Mouse (Mus musculus): ENCODE data around the gene Kcnj10.
A peak's percentile ranks its signal among the peaks of the same experiment; 100 is the strongest.

Gene Kcnj10

DNA sequence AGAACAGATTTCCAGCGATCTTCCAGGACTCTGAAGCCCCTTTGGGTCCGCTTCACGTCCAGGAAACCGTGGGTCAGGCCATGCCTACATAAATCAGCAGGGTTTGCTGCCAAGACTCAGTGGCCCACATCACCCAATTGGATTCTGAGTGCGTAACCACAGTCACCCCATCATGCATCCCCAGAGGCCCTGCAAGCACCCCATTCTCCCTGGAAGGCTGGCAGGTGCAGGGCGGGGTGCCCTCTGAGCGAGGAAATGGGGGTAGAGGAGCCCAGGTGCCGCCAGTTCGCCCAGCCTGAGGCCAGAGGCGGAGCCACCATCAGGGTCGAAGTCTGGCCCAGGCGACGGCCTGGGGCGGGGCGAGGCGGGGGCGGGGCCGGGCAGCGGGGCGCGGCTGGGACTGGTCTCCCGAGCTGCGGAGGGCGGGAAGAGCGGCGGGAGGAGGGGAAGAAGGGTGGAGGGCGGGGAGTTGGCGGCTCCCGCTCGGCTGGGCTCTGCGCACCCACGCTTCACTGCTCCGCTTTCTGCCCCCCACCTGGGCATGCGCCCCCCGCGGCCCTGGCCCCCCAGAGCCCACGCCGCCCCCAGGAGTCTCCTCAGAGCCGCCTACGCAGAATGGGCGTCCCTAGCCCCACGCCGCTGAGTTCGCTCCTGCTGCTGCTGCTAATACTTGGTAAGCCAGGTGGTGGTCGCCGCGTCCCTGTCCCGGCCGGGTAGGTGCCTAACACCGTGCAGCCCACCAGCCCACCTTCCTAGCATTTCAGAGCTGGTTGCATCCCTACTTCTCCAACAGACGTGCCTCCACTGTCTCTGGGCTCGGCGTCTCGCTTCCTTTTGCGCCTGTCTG is 28.9 kb upstream of the Kcnj10 start:
- peak; percentile 80 for DNase-seq (ENCODE audit: low spot score)

DNA sequence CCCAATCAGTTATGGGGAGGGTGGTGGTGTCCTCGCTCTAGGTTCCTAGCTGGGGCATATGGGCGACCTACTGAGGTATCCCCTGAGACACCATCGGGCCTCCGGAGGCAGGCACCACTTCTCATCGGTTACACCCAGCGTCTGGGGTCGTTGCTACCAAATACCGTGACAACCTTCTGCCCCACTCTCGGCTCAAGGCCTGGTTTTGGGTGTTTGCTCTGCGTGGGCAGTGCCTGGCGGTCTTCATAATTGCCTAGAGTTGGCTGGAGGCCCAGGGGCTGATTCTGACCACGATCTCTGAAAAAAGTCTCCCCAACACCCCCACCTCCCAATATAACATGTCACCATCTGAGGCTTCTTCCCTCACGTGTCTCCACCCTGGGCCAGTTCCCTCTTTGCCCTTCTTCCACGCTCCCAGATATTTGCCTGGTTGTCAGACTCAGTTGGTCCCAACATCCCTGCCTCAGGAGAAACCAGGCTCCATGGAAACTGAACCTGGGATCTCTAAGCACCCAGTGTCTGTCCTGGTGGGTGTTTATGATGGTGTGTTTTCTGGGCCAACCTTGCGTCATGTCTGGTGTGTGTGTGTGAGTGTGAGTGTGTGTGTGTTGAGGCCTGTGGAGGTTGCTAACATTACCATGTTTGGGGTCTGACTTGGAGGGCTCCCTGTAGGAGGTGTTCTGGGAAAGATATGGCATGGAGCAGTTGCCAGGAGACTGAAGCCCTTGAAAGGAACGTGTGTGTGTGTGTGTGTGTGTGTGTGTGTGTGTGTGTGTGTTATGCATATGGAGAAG is 28.0 kb upstream of the Kcnj10 start:
- no peak for DNase-seq (ENCODE audit: low spot score)

DNA sequence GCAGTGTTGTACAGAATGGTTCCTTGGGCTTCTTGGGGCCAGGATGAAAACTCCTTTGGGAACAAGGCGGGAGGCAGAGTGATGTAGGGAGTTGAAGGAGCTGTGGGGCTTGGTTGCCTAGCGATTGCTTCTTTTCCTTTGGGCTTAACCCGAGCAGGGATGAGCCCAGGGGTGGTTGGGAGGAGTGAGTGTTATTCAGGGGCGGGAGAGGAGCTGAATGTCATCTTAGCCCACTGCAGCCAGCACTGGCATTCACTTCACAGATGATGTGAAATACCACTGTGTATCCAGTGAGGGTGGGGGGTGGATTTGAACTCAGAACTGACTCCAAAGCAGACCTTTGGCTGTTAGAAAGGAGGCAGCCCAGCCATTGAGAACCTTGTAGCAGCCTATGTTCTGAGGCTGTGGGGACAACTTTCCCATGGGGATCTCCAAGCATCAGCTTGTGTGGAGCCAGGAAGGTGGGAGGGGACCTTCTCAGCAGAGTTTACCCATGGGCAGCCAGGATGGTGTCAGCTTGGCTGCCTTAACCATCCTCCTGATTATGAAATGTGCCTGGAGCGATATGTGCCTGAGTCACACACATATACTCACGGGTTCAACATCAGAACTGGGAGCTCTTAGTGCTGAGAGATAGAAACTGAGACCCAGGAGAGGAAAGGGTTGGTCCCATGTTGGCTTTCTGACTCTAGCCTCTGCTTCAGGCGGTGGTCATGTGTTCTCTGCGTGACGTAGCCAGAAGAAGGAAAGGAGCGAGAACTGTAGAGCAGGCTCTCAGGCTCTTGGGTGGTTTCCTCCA is 27.2 kb upstream of the Kcnj10 start:
- DNase-seq (ENCODE audit: low spot score) = no peak

DNA sequence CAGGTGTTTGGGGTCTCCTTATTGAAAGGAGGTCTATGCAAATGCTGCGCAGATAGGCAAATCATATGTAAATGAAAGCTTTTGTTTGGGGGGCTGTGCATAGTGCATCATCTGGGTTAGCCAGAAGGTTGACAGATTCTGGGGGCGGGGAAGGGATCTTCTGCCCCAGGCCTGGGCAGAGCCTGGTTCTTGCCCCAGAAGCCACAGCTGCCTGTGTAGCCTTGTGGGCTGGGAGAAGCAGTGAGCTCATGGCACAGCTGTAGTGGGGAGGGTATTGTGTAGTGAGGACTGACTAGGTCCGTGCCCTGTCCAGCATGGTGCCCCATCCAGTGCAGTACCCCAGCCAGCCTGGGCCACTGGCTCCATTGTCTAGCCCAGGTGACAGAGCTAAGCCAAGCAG is 26.1 kb upstream of the Kcnj10 start:
- DNase-seq (ENCODE audit: low spot score) = no peak

DNA sequence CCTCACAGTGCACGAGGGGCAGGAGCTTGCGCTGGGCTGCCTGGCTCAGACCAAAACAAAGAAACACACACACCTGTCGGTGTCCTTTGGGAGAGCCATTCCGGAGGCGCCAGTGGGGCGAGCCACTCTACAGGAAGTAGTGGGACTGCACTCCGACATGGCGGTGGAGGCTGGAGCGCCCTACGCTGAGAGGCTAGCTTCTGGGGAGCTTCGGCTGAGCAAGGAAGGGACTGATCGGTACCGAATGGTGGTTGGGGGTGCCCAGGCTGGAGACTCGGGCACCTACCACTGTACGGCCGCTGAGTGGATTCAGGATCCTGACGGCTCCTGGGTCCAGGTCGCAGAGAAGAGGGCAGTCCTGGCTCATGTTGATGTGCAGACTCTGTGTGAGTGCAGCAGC is 23.6 kb upstream of the Kcnj10 start:
- no peak for DNase-seq (ENCODE audit: low spot score)

DNA sequence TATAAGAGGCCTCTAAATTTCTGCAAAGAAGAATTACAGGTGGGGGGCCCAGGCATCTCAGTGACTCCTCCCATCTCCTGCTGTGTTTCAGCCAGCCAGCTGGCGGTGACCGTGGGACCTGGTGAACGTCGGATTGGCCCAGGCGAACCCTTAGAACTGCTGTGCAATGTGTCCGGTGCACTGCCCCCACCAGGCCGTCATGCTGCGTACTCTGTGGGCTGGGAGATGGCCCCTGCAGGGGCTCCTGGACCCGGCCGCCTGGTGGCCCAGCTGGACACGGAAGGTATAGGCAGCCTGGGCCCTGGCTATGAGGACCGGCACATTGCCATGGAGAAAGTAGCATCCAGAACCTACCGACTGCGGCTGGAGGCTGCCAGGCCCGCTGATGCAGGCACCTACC is 23.1 kb upstream of the Kcnj10 start:
- no peak for DNase-seq (ENCODE audit: low spot score)

DNA sequence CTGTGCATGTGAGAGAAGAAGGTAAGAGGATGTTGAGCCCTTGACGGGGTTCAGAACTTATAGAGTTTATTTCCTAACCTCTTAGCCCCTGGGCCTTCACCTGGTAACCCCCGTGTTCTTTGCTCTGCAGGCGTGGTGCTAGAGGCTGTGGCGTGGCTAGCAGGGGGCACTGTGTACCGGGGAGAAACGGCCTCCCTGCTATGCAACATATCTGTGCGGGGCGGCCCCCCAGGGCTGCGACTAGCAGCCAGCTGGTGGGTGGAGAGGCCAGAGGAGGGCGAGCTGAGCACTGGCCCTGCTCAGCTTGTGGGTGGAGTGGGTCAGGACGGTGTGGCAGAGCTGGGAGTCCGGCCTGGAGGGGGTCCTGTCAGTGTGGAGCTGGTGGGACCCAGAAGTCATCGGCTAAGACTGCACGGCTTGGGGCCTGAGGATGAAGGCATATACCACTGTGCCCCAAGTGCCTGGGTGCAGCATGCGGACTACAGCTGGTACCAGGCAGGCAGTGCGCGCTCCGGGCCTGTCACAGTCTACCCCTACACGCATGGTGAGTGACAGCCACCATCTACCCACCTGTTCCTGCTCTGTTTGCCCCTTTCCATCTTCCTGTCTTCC is 22.5 kb upstream of the Kcnj10 start:
- DNase-seq (ENCODE audit: low spot score) = no peak

DNA sequence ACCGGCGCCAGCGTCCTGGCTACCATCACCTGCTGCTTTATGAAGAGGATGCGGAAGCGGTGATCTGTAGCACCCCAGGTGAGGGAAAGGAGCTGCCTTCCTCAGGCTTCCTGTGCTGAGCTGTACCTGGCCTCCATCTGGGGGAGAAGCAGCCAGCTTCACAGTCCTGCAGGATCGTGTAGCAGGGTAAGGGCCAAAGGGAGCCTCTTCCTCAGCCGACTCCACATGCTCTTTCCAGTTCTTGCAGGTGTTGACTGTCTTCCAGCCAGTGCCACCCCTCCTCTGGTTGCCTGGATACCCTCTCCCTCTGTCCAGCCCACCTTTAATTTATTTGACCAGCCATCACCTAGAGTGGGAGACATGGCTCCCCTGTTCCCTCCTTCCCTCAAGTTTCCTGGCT is 21.7 kb upstream of the Kcnj10 start:
- DNase-seq (ENCODE audit: low spot score) = no peak

DNA sequence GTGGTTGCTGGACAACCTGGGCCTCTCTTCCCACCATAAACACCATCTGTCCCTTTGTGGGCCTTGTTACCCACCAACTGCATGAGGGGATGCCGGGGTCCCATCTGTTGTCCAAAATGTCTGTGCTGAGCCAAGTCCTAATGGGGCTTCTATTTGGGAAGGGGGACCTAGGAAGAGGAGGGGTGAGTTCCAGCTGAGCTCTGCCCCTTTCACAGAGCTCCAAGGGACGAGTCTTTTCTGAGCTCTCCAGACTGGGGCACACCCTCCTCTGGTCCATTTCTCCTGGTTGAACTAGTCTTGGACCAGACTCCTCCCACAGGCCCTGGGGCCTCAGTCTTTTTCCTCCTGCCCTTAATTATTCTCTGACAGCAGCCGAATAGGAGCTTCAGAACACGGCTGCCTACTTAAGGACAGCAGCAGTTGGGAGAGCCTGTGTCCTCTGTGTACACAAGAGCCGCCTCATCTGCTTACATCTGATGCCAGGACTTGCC is 21.0 kb upstream of the Kcnj10 start:
- DNase-seq (ENCODE audit: low spot score) = no peak

DNA sequence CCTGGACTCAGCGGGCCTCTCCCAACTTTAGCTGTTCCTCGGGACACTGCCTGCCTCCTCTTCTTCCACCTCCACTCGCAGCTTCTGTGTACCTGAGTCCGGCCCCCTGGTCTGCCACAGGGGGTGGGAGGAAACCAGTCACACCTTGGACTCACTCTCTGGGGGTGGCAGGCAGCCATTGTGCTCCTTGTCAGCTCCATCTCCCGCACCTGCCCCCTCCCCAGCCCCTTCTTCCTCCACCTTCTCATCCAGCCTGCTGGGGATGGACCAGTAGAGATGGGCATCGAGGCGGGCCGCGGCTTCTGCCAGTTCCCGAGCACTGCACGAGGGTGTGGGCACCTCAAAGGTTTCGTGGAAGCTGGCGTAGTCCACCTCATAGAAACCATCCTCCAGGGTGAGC is 18.3 kb upstream of the Kcnj10 start:
- no peak for DNase-seq (ENCODE audit: low spot score)

DNA sequence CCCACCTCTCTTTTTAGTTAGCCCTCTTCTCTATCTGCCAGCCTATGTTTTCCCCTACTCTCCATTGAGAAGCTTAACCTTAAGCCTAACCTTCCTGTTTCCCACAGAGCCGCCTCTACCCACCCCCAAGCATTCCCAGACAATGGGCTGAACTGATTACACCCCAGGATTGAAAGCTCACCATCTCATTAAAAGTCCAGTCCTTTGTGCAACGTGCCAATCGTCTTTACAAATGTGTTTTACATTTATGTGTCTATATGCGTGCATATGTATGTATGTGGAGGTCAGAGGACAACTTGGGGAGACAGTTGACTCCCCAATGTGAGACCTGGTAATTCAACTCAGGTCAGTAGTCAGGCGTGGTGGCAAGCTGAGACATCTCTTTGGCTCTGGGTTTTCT is 17.7 kb upstream of the Kcnj10 start:
- DNase-seq (ENCODE audit: low spot score) = no peak

DNA sequence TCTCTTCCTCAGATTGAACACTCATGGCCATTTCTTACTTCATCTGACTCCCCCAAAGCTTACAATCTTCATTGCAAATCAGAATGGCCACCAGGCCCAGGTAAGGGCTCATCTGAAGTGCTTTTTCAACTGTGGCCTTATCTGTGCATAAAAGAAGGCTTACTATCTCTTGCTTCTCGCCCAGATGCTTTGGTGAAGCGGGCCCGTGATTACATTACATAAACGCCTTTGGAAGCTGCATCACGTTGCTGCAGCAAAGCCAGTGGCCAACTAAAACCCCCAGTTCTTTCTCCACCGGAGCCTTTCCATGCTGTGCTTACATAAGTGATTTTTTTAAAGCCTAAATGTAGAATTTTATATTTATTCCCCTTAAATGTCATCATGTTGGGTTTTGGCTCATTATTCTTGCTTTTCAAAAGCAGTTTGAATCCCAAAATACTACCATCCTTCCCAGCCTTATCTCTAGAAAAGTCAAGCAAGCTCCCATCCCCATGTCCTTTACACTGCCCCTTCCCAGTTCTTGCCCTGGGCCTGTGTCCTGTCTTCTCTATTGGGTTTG is 17.1 kb upstream of the Kcnj10 start:
- no peak for DNase-seq (ENCODE audit: low spot score)

DNA sequence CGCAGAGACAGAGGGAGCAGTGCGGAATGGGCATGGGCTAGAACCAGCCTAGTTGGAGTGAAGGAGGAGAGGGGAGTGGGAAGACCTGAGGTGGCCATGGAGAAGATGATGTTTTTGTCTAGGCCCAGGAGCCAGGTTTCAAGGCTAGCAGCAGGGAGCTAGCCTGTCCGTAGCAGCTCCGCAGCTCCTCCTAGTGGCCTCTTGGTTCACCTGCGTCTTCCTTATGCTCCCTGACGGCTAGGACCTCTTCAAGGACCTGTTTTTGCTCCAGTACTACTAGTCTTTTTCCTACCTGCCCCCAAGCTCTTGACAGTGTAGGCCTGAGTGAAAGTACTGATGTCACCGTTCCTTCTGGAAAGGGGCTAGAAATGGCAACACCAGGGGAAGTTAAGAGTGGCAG is 16.3 kb upstream of the Kcnj10 start:
- DNase-seq (ENCODE audit: low spot score) = peak; percentile 73

DNA sequence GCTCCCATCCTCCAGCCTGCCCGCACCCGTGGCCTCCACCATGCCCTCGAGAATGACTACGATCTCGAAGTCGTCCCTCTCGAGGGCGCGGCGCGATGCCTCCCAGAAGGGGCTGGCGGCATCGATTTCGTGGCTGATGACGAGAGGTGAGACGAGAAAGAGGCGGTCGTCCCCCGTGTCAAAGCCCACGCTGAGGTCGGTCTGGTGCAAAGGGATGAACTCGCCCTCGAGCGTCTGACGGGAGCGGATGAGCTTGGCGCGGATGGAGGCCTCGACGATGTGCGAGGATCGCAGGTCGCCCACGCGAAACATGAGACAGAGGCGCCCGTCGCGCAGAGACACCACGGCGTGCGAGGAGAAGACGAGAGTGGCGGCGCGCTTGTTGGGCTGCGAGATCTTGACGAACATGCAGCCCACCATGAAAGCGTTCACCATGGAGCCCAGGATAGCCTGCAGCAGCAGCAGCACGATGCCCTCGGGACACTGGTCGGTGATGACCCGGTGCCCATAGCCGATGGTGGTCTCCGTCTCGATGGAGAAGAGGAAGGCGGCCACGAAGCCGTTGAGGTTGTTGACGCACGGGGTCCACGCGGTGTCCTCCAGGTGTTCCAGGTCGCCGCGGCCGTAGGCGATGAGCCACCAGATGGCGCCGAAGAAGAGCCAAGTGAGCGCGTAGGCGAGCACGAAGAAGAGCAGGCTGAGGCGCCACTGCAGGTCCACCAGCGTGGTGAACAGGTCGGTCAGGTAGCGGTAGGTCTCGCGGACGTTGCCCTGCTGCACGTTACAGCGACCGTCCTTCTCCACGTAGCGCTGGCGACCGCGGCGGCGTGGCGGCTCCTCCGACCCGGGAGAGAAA is 15.1 kb upstream of the Kcnj10 start:
- DNase-seq (ENCODE audit: low spot score) = no peak

DNA sequence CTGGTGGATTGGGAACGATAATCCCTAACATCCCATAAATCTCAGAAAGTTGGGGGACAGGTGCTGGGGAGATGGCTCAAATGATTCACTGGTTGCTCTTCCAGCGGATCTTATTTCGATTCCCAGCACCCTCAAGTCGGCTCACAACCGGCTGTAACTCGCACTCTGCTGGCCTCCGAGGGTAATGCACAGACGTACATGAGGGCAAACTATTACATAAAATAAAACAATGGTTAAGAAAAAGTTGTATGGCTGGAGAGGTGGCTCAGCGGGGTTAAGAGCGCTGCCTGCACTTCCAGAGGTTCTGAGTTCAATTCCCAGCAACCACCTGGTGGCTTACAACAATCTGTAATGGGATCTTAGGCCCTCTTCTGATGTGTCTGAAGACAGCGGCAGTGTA is 14.3 kb upstream of the Kcnj10 start:
- no peak for DNase-seq (ENCODE audit: low spot score)

DNA sequence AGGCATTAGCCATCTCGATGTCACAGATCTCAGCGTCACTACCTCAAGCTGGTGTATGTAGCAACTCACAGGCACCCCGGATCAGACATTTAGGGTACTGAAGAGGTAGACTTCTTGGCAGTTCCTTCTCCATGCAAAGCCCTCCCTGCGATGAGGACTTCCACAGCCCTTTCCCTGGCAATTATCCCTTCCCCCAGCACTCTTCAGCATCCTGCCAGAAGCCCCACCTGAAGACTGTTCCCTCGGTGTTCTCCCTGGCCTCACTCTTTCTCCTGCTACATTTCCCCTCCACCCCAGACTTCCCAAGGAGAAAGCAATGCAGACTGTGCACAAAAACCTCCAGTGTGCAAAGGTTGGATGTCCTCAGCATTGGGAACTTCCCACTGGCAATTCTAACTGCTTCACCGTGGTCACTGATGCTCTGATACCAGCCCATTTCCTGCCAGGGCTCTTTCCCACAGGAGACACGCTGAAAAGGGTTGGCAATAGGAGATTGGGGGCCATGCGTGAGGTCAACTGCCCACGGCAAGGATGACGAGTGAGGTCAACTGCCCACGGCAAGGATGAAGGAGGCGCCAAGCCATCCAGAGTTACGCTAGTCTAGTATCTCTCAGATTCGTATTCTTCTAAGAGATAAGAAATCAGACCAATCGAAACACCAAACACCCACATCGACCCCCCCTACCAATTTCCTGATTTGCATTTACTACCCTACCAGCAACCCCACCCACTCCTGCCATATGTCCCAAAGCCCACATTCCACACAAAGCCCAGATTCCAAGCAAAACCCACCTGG is 13.6 kb upstream of the Kcnj10 start:
- DNase-seq (ENCODE audit: low spot score) = no peak

DNA sequence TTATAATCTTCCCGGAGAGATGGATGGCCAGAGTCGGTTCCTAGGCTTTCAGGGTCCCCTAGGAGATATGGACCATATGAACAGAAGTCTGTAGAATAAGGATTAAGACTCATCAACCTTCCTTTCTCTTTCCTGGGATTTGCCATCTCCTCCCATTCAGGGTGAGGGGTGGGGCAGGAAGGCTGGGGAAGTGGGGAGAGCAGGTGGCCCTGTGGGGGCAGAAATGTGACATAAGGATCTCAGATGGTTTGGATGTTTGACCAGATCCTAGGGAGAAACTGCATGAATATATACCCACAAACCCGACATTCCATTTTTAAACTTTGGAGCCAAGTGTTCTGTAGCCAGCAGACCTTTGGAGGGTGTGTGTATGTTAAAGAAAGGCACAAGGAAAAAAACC is 13.0 kb upstream of the Kcnj10 start:
- DNase-seq (ENCODE audit: low spot score) = no peak

DNA sequence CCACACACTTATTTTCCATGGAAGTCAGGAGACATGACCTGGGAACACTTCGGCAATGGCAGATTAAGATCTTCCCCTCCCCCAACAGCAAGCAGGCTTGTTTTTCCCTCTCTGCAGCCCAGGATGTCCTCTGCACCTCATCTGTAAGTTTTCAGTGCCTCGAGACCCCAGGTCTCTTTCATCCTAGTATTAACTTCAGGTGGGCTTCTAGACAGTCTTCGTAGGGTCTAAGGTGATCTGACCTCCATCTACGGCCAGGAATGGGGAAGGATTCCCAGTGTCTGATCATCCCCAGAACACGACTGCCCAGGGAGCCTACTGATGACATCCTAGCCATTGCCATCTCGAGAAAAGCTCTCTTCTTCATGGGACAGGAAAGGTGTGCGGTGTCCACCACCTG is 12.5 kb upstream of the Kcnj10 start:
- DNase-seq (ENCODE audit: low spot score) = no peak

DNA sequence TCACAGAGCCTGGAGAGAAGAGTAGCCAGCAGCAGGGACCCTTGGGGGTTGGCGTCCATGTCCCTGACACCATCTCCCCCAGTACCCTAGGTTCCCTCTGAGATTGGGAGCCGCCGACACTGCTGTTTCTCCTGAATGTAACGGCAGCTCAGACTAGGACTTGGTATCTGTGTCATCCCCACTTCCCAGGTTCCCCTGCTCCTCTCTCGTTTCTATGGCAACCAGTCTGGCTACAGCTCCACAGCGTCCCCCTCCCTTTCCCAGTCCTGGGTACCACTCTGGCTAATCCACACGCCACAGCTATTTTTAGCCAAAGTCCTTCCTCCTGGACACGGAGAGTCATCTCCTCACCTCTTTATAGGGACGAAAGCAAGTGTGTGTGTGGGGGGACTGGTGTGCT is 11.9 kb upstream of the Kcnj10 start, which contains the start of gene Kcnj9:
Gene Kcnj9, minus strand, starts transcription at position 188 of the 400 bp plus-strand sequence.
- DNase-seq (ENCODE audit: low spot score) = no peak

DNA sequence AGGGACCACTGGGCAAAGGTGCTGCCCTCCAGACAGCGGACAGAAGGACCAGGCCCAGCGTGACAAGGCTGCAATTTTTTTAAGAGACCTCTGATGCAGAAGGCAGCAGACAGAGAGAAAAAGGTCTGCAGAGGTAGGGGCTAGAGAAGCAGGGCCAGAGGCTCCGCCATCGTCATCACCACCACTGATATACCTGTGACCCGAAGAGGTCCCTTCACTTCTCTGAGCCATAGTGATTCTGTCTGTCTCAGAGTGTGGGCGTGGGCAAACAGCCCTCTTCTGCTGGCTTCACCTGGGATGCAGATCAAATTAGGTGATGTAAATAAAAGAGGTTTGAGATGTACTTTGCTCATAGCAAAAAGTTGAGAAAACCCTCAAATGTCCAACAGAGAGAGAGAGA is 11.4 kb upstream of the Kcnj10 start:
- DNase-seq (ENCODE audit: low spot score) = no peak

All from c-Kit-positive CD71-positive TER-119-positive erythroid progenitor cells, embryonic 14.5 days (primary cell).